Mouse (Mus musculus): Measurements from ENCODE around the gene Ccdc34.

Ccdc34 gene

GRCm38 (mm10) chr2:110180316-110180670 is 162.7 kb downstream of the Ccdc34 start:
- no peak for DNase-seq (ENCODE audit: low spot score)

- no peak for DNase-seq (ENCODE audit: low spot score)
These were observed 164.0 kb downstream of the Ccdc34 start for GRCm38 (mm10) chr2:110181666-110182065.

DNA sequence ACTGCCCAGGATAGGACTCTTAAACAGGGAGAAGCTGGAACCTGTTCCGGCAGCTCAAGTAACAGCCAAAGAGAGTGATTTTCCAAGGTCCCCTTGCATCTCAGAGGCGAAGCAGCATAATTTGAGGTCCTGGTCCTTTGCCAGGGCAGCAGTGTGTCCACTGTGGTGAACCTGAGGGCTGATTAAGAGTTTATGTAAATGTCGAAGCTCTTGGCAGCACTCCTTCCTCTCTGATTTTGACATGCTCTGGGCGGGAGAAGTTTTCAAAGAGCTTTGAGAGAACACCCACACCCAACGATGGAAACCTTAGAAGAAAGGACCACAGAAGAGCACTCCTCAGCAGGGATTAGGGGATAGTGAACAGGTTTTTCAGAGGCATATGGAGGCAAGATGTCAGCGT is 164.6 kb downstream of the Ccdc34 start:
- DNase-seq (ENCODE audit: low spot score): peak; percentile 45

- no peak for DNase-seq (ENCODE audit: low spot score)
These were observed 165.3 kb downstream of the Ccdc34 start for GRCm38 (mm10) chr2:110182795-110183486.

DNA sequence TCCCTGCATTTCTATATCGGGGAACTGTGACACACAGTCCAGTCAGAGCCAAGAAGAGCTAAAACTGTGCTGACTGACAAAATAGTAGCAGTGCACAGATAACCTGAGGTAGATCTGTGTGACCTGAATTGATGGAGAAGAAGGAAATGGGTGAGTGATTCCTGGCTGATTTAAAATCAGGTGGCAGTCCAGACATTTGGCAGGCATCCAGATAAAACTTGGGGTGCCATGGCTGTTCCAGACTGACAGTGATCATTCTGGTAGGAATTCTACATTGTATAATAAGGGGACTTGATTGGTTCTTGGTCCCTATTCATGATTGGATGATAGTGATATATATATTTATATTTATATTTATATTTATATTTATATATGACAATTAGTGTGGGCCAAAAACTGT is 166.5 kb downstream of the Ccdc34 start:
- no peak for DNase-seq (ENCODE audit: low spot score)

- DNase-seq (ENCODE audit: low spot score): no peak
These were observed 168.9 kb downstream of the Ccdc34 start for GRCm38 (mm10) chr2:110186427-110186980.

- DNase-seq (ENCODE audit: low spot score): no peak
These were observed 171.2 kb downstream of the Ccdc34 start for GRCm38 (mm10) chr2:110188696-110189397.

GRCm38 (mm10) chr2:110190416-110190815 is 172.8 kb downstream of the Ccdc34 start:
- DNase-seq (ENCODE audit: low spot score): no peak

- no peak for DNase-seq (ENCODE audit: low spot score)
These were observed 173.6 kb downstream of the Ccdc34 start for GRCm38 (mm10) chr2:110191186-110191690.

DNA sequence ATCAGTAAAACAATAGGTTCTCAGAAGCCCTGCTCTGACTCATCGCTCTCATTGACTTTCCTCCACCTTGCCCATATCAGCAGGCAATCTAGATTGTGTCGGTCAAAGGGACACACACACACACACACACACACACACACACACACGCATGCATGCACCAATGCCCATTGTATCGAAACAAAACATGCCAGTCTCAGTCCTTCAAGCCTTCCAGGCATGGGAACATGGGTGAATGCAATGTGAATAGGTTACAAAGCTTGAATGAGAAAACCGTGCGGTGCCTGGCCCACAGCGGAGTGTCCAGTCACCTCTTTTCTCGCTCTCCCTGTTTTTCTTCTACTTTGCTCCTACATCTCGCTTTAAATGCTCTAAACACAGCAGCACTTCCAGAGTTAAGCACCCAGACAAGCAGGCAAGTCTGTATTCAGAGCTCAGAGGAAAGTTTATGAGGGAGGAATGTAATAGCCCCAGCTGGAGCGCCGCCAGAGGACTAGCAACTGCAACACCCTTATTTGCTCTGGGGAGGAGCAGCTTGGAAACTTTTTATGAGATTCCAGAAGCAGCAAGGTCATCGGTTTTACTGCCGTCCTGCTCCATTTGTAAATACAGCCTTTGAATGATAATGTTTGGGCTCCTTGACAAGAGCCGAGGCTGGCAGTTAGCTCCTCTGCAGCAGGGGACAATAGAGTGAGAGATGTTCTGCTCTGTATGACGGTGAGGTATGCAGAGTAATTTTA is 174.5 kb downstream of the Ccdc34 start:
- DNase-seq (ENCODE audit: low spot score): peak; percentile 84

GRCm38 (mm10) chr2:110192702-110193312 is 175.2 kb downstream of the Ccdc34 start:
- DNase-seq (ENCODE audit: low spot score): peak; percentile 35

DNA sequence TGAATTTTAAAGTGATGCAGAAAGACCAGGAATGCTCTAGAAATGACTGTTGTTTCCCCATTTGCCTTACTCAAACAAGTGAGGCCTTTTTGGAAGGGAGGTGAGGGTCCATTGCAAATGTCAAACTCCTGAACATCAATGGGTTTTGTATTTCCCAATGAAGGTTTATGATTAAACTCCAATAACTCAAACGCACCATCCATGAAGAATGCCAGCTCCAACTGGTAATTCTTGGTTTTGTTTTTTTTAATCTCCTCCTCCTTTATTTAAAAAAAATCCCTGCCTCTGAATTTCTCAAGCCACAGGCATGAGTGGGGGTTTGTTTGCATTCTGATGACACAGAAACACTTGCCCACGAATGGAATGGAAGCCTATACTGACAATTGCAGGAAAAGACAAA is 178.9 kb downstream of the Ccdc34 start:
- DNase-seq (ENCODE audit: low spot score): no peak

- no peak for DNase-seq (ENCODE audit: low spot score)
These were observed 182.0 kb downstream of the Ccdc34 start for GRCm38 (mm10) chr2:110199648-110200047.

DNA sequence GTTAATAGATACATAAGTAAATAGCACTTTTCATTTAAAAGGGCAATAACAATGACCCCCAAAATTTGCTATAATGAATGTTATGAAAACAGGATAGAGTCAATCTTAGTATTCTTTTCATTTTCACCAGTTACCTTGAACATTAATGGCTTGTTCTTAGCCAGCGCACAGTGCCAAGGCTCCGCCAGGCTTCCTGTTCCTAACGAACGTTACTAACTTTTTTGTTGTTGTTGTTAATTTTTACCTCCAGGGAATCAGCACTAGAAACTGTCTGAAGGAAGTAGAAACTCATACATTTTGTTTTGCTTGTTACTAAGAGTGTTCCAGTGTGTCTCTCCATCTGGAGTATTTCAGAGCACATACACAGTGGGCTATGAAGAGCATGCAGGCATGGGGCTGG is 184.2 kb downstream of the Ccdc34 start:
- no peak for DNase-seq (ENCODE audit: low spot score)

- peak; percentile 54 for DNase-seq (ENCODE audit: low spot score)
These were observed 185.3 kb downstream of the Ccdc34 start for GRCm38 (mm10) chr2:110202716-110203497.

GRCm38 (mm10) chr2:110204169-110204568 is 186.6 kb downstream of the Ccdc34 start:
- no peak for DNase-seq (ENCODE audit: low spot score)

DNA sequence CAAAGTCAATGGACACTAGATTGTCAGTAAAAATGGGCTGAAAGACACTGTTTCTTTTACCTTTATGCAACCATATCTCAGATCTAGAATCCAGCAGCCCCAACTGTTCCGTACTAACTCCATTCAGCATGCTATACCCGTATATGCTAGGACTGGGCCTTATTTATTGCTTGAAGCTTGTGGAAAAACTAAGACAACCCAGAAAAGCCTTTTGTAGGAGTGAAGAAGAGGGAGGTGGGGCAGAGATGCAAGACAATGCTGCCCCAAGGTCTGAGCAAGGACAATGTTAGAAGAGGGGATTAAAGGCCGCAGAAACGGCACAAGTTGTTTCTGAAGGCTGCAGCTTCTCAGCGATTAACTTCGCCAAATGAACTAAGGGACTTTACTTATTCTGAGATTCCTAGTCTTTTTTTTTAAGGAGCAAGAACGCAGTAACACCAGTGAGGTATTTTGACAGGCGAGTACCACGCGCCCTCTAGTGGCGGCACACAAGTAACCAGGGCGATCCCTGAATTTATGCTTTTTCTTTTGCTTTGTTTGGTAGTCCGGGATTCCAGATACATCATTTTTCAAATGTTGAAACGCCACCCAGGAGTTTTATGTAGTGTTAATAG is 187.2 kb downstream of the Ccdc34 start:
- DNase-seq (ENCODE audit: low spot score): peak; percentile 41

DNA sequence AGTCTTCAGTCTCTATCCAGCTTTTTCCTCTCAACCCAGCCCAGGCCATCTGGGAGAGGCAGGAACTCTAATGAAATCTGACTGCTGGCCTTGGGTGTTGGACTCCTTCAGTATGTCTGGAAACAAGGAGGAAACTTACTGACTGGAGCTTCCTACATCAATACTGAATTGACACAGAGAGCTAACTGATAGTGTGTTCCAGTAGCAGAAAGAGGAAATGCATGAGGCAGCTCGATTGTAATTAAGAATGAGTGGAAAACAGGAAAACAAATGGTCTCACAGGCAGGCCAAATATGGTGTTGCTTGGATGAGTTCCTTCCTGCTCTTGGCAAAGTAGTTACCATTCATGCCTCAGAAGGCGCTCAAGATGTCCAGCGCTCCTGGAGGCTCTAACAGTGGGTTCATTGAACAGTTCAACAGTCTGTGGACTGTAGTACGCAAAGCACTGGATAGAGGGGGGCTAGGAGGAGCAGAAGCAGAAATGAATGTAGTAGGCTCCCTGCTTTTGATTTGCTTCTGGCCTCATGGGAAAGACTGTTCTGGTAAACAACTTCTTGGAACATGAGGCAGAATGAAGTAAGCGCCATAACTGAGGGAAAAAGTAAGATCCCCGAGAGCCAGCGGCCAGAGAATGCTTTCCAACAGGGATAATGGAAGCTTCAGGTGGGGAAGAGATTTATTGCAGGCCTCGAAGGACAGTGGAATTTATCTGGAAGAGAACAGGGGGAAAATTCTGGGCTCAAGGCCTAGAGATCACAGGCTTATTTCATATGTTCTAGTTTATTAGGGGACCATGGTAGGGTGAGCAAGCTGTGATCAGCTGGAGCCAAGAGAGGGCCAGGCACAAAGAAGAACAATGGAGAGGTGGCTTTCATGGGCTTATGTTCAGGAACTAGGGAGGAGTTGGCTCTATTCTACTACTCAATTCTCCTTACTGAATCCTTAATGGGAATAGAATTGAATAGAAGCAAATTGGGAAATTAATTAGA is 193.2 kb downstream of the Ccdc34 start:
- DNase-seq (ENCODE audit: low spot score): no peak

DNA sequence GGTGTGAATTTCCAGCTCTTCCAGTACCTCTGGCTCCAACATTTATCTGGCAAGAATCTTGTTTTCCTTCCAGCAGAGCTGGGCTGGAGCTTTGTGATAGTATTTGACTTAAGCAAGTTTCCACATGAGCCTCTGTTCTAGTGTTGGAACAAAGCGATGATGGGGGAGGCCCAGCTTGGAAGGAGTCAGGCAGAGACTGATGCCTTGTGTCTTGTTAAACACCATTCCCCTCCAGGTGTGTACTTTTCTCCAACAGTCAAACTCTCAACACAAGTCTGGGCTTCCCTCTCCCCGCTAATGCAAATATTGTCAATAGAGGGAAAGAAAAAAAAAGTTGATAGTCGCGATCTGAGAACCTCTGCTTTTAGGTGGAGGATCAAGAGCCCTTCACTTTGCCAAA is 196.7 kb downstream of the Ccdc34 start:
- no peak for DNase-seq (ENCODE audit: low spot score)
